Mouse (Mus musculus) cerebellum, adult 2 months (tissue): ENCODE measurements around the gene Nkd2.

Experiments
- CTCF ChIP-seq: fragments of 200-500 bp; IDR thresholded peaks from 2 replicates; pipeline ENCODE4 v1.5.1; 2011; ENCODE audit warnings: low read depth, mild to moderate bottlenecking, control low read depth, low read length, moderate library complexity, borderline replicate concordance; ENCODE audit not compliant: insufficient read depth
- POLR2A ChIP-seq: fragments of 200-500 bp; IDR thresholded peaks from 2 replicates; pipeline ENCODE4 v1.6.1; 2011; ENCODE audit warnings: low read length, control low read depth, borderline replicate concordance; ENCODE audit not compliant: insufficient read depth

DNA sequence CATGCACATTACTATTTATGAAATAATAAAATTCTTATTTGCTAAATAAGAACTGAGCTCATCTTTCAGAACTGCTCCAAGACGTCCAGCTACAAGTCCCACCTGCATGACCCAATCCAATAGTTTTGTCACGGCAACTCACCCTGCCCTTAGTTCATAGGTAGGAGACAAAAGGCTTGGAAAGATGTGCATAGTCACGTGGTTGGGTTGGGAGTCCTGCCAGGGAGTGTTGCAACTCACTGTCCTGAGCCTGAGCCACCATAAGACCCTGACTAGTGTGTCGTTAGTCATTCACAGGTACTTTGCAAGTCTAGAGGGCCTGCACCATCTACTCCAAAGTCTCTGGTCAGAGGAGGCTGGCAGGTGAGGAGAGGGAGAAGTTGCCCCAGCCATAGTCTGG lies 38.6 kb upstream of the Nkd2 start:
- no peak for TF ChIP-seq CTCF
- no peak for TF ChIP-seq POLR2A
